Mouse (Mus musculus) E14TG2a.4 (cell line): ENCODE measurements around the gene Arrb1.

Experiments
- CTCF ChIP-seq: conservative IDR thresholded peaks from 2 replicates; pipeline ENCODE4 v1.5.1; 2014; ENCODE audit warnings: low read length
- NANOG ChIP-seq: IDR thresholded peaks from 2 replicates; pipeline ENCODE4 v1.6.1; 2014; ENCODE audit warnings: borderline replicate concordance, low read length, mixed read lengths
- POU5F1 ChIP-seq: IDR thresholded peaks from 2 replicates; pipeline ENCODE4 v1.6.1; 2014; ENCODE audit warnings: low read length, borderline replicate concordance

DNA sequence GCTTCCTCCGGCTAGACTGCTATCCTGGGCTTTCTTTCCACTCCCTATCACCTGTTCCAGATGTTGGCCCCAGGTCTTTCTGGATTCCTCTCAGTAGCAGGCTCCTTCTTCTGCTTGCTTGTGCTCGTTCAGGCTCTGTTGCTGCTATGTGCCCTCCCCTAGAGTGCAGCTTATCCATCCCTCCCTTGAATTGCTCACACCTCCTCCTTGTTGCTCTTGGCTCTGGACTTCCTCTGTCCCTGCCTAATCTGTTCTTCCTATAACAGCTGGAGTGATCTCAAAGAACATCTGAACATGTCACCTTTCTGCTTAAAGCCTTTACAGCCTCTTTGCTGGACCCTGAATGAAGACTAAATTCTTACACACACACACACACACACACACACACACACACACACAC is 6.7 kb upstream of the Arrb1 start:
- TF ChIP-seq CTCF: no peak
- TF ChIP-seq POU5F1: no peak
- TF ChIP-seq NANOG: no peak
